Mouse (Mus musculus) hindbrain, embryonic 11.5 days (tissue): Measurements from ENCODE around the gene Cpsf7. TPM values are rescaled to one million over a fixed set of nuclear protein-coding genes. Genes with fewer than 3 reads are reported as not detected.
A peak's percentile ranks its signal among the peaks of the same experiment; 100 is the strongest.

Experiments
- ATAC-seq: fragments of 200-750 bp; cut with Nextera tagmentation; 2 replicates; pipeline ENCODE4 v1.8.0; 2017; ENCODE audit warnings: mild to moderate bottlenecking, moderate TSS enrichment, moderate library complexity; ENCODE audit not compliant: low FRiP score
- DNase-seq: peaks from one replicate; pipeline ENCODE4 v3.0.0-alpha.2; 2015; ENCODE audit warnings: low spot score
- H3K27ac ChIP-seq: fragments of 300-500 bp; sonication (generic); 2 replicates; pipeline ENCODE4 v1.5.1; 2014; ENCODE audit warnings: mild to moderate bottlenecking, low read depth, low read length
- H3K27me3 ChIP-seq: fragments of 300-500 bp; sonication (generic); 2 replicates; pipeline ENCODE4 v1.6.1; 2014; ENCODE audit warnings: mild to moderate bottlenecking, low read length, moderate library complexity, mixed read lengths; ENCODE audit not compliant: control insufficient read depth, insufficient read depth
- H3K36me3 ChIP-seq: fragments of 300-500 bp; sonication (generic); 2 replicates; pipeline ENCODE4 v1.6.1; 2014; ENCODE audit warnings: mild to moderate bottlenecking, low read length, moderate library complexity, mixed read lengths; ENCODE audit not compliant: control insufficient read depth, insufficient read depth
- H3K4me1 ChIP-seq: fragments of 300-500 bp; sonication (generic); replicated peaks from 2 replicates; pipeline ENCODE4 v1.6.1; 2014; ENCODE audit warnings: low read length, mixed read lengths; ENCODE audit not compliant: control insufficient read depth, insufficient read depth
- H3K4me2 ChIP-seq: fragments of 300-500 bp; sonication (generic); replicated peaks from 2 replicates; pipeline ENCODE4 v1.6.1; 2014; ENCODE audit warnings: mild to moderate bottlenecking, low read depth, low read length
- H3K4me3 ChIP-seq: fragments of 300-500 bp; sonication (generic); 2 replicates; pipeline ENCODE4 v1.5.1; 2014; ENCODE audit warnings: low read depth, low read length
- H3K9ac ChIP-seq: fragments of 300-500 bp; sonication (generic); 2 replicates; pipeline ENCODE4 v1.6.1; 2014; ENCODE audit warnings: low read depth, low read length
- H3K9me3 ChIP-seq: fragments of 300-500 bp; sonication (generic); 2 replicates; pipeline ENCODE4 v1.6.1; 2016; ENCODE audit warnings: low read length; ENCODE audit not compliant: control insufficient read depth
- WGBS: fragments of 180-500 bp; shearing (Covaris S2); extraction: QIAGEN DNeasy Blood & Tissue Kit; methylation state at CpG from one replicate; pipeline ENCODE4 v1.1.7; 2014; 5-methylcytosine and 5-hydroxymethylcytosine counted together
- polyA plus RNA-seq: library from polyadenylated mRNA; unstranded; fragments of >200 nt; fragmentation: Nextera tagmentation; extraction: Ambion mirVana; gene quantifications from 2 replicates; pipeline ENCODE4 v1.2.1, GENCODE M21; 2014

Cpsf7 gene
- polyA plus RNA-seq = 60.9 and 65.4 TPM in 2 replicates

GRCm38 (mm10) chr19:10525106-10525901 lies at the start of gene Cpsf7:
TSS of gene Cpsf7 (plus strand) at chr19:10525266.
- ATAC-seq (peak; percentile 95), DNase-seq (peak; percentile 93)
- H3K9me3 ChIP-seq = no peaks in the 10 kb centered on the region
- peak within 1 kb of the TSS; percentile 98 for H3K4me3 ChIP-seq
- peak within 1 kb of the TSS; percentile 98 for H3K27ac ChIP-seq
- H3K4me1 ChIP-seq = no peaks in the 10 kb centered on the region; the same call in 1 of the 2 replicates
- no peaks in the 10 kb centered on the region for H3K36me3 ChIP-seq
- no peaks in the 10 kb centered on the region for H3K27me3 ChIP-seq
- WGBS = under 1% methylated on average over 69 of the region's 93 CpGs
- H3K4me2 ChIP-seq = peak within 1 kb of the TSS; percentile 63
- peak within 1 kb of the TSS; percentile 99 for H3K9ac ChIP-seq

GRCm38 (mm10) chr19:10479541-10479940 lies 45.5 kb upstream of the Cpsf7 start:
- no peak overlapping the region for H3K4me3 ChIP-seq
- H3K27me3 ChIP-seq = no peaks in the 10 kb centered on the region
- H3K9me3 ChIP-seq = no peaks in the 10 kb centered on the region
- 75% methylated on average over 4 of the region's 4 CpGs for WGBS
- no peak for DNase-seq
- H3K9ac ChIP-seq = no peak overlapping the region
- H3K27ac ChIP-seq = no peak overlapping the region
- no peak for ATAC-seq
- no peaks in the 10 kb centered on the region for H3K4me1 ChIP-seq
- H3K4me2 ChIP-seq = no peak overlapping the region
- no peaks in the 10 kb centered on the region for H3K36me3 ChIP-seq

- DNase-seq (peak; percentile 76), ATAC-seq (peak; percentile 65; the same call in 1 of the 2 replicates)
- H3K27ac ChIP-seq = no peak within 1 kb of the TSS
- no peak within 1 kb of the TSS for H3K4me2 ChIP-seq
- no peaks in the 10 kb centered on the region for H3K4me1 ChIP-seq
- no peak within 1 kb of the TSS for H3K4me3 ChIP-seq
- no peaks in the 10 kb centered on the region for H3K36me3 ChIP-seq
- no peaks in the 10 kb centered on the region for H3K9me3 ChIP-seq
- no peak within 1 kb of the TSS for H3K9ac ChIP-seq
- no peaks in the 10 kb centered on the region for H3K27me3 ChIP-seq
- WGBS = 29% methylated on average over 6 of the region's 6 CpGs
Observed at GRCm38 (mm10) chr19:10482703-10483102, 42.4 kb upstream of the Cpsf7 start, which contains the start of gene Ppp1r32. TSS of gene Ppp1r32 (minus strand) at chr19:10482928.

DNA sequence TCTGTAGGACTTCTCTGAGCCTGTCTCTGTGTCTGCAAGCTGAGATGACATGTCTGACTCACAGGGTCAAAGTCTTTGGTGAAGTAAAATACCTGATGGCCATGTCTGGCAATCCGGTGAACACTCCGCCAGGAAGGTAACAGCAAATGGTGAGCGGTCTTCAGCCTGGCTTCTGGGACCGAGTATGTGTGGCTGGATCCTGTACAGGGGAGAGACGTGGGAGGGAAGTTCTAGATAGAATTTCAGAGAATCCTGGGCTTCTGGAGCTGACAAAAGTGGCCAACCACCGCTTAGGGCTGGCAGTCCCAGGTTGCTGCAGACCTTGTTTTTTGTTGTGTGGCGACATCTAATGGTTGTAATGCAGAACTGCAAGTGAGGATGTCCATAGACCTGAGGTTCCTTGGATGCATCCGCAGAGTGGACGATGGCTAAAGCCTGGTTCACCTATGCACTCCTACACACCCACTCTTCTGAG lies 38.8 kb upstream of the Cpsf7 start:
- H3K27ac ChIP-seq = no peak overlapping the region
- DNase-seq = peak; percentile 81
- H3K9me3 ChIP-seq = no peaks in the 10 kb centered on the region
- no peak overlapping the region for H3K9ac ChIP-seq
- H3K4me2 ChIP-seq = no peak overlapping the region
- H3K4me3 ChIP-seq = no peak overlapping the region
- 26% methylated on average over 9 of the region's 9 CpGs for WGBS
- H3K36me3 ChIP-seq = no peaks in the 10 kb centered on the region
- H3K27me3 ChIP-seq = no peaks in the 10 kb centered on the region
- peak; percentile 65 for ATAC-seq
- no peaks in the 10 kb centered on the region for H3K4me1 ChIP-seq

- Histone ChIP-seq H3K4me1 (no peaks in the 10 kb centered on the region), H3K36me3 (no peaks in the 10 kb centered on the region; the same call in 1 of the 2 replicates), H3K4me2 (no peak overlapping the region), H3K9ac (no peak overlapping the region), H3K27ac (no peak overlapping the region), H3K9me3 (no peaks in the 10 kb centered on the region), H3K4me3 (no peak overlapping the region), H3K27me3 (no peaks in the 10 kb centered on the region)
- 88% methylated on average over 1 of the region's 1 CpGs for WGBS
- DNase-seq (no peak), ATAC-seq (no peak)
Observed at GRCm38 (mm10) chr19:10495670-10496069, 29.4 kb upstream of the Cpsf7 start.

- H3K9me3 ChIP-seq = no peaks in the 10 kb centered on the region
- 0 out of 2 replicates have a peak overlapping the region, but pooled peaks have one; percentile 17 for H3K27ac ChIP-seq
- no peak for DNase-seq
- peaks cover 2% of the 10 kb centered on the region; the same call in 1 of the 2 replicates for H3K36me3 ChIP-seq
- 74% methylated on average over 2 of the region's 2 CpGs for WGBS
- H3K4me2 ChIP-seq = no peak overlapping the region
- ATAC-seq = no peak
- H3K4me1 ChIP-seq = no peaks in the 10 kb centered on the region
- H3K4me3 ChIP-seq = no peak overlapping the region
- no peaks in the 10 kb centered on the region for H3K27me3 ChIP-seq
- H3K9ac ChIP-seq = no peak overlapping the region
Observed at GRCm38 (mm10) chr19:10496976-10497375, 28.1 kb upstream of the Cpsf7 start.

DNA sequence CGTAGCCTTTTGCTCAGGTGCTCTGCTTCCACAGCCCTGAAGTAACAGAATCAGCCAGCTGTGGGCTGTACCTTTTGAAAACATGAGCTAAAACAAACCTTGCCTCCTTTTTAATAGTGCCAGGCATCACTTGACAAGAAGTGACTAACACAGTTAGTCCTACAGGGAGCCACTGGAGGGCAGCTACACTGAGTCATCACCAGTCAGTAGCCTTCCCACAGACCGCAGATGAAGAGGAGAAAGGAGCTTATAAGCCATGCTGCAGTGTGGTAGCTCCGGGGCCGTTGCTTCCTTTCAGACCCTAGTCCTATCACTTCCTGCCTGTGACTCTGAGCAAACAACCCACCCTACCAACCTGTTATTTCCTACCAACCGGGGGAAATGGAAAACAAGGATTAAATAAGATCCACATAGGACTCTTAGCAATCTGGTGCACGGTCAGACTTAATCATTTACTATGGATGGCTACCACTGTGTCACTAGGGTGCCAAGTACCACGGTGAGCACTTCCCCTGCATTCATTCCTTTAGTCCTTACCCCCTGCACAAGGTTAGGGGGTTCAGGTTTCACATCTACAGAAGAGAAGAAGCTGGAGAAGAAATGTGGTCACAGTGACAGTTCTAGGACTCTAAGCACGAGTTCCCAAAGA lies 27.4 kb upstream of the Cpsf7 start:
- H3K4me3 ChIP-seq = no peak overlapping the region
- H3K27ac ChIP-seq = no peak overlapping the region
- no peaks in the 10 kb centered on the region for H3K9me3 ChIP-seq
- no peak for DNase-seq
- peaks cover 2% of the 10 kb centered on the region; the same call in 1 of the 2 replicates for H3K36me3 ChIP-seq
- H3K27me3 ChIP-seq = no peaks in the 10 kb centered on the region
- WGBS = 57% methylated on average over 8 of the region's 8 CpGs
- H3K4me1 ChIP-seq = no peaks in the 10 kb centered on the region
- ATAC-seq = no peak
- H3K9ac ChIP-seq = no peak overlapping the region
- H3K4me2 ChIP-seq = no peak overlapping the region

DNA sequence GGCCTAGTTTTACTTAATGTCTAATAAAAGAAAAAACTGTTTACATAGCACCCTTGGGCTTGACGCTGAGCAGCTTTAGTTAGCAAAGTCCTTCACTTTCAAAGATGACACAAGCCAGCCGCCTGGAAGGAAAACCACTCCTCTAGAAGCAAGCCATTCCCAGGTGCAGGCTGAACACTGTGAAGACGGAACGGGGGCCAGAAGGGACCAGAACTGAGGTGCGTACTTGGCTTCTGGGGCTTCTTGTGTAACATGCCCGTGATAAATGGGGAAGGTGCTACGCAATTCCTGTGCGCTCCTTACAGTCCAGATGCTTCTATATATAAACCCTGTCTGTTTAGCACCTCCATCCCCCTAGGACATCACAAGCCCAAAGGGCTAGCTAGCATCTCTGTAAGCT lies 24.5 kb upstream of the Cpsf7 start:
- Histone ChIP-seq H3K4me1 (no peaks in the 10 kb centered on the region), H3K36me3 (peaks cover 2% of the 10 kb centered on the region; the same call in 1 of the 2 replicates), H3K27ac (no peak overlapping the region), H3K4me2 (no peak overlapping the region), H3K9ac (no peak overlapping the region), H3K4me3 (no peak overlapping the region), H3K9me3 (no peaks in the 10 kb centered on the region), H3K27me3 (no peaks in the 10 kb centered on the region)
- DNase-seq = no peak
- ATAC-seq = no peak
- 93% methylated on average over 8 of the region's 8 CpGs for WGBS
